Mouse (Mus musculus) bone marrow macrophage, adult 2 months (primary cell): ENCODE results near the gene Lrrc26.

Experiments used
- CTCF ChIP-seq: IDR thresholded peaks from 2 replicates; pipeline ENCODE4 v1.5.1; 2012; ENCODE audit warnings: low read depth, mild to moderate bottlenecking, low read length, moderate library complexity
- POLR2A ChIP-seq: IDR thresholded peaks from 2 replicates; pipeline ENCODE4 v1.6.1; 2012; ENCODE audit warnings: mild to moderate bottlenecking, low read depth, low read length, borderline replicate concordance

- no peak for TF ChIP-seq CTCF
- TF ChIP-seq POLR2A = no peak
Observed at GRCm38 (mm10) chr2:25258887-25259286, 30.8 kb upstream of the Lrrc26 start.
